Mouse (Mus musculus) stomach, postnatal 0 days (tissue): ENCODE data around the gene Ing4. TPM values are rescaled to one million over a fixed set of nuclear protein-coding genes. Genes with fewer than 3 reads are reported as not detected.

Experiments
- ATAC-seq: fragments of 200-750 bp; cut with Nextera tagmentation; 2 replicates; pipeline ENCODE4 v1.8.0; 2017; ENCODE audit not compliant: low FRiP score, low TSS enrichment
- DNase-seq: peaks from one replicate; pipeline ENCODE4 v3.0.0-alpha.2; 2016; ENCODE audit warnings: low spot score
- H3K27ac ChIP-seq: fragments of 300-500 bp; sonication (generic); replicated peaks from 2 replicates; pipeline ENCODE4 v1.5.1; 2014; ENCODE audit warnings: mild to moderate bottlenecking, control low read depth
- H3K27me3 ChIP-seq: fragments of 300-500 bp; sonication (generic); 2 replicates; pipeline ENCODE4 v1.6.1; 2014; ENCODE audit warnings: low read length; ENCODE audit not compliant: control insufficient read depth, insufficient read depth
- H3K36me3 ChIP-seq: fragments of 300-500 bp; sonication (generic); 2 replicates; pipeline ENCODE4 v1.6.1; 2014; ENCODE audit warnings: low read length, mixed read lengths; ENCODE audit not compliant: control insufficient read depth, insufficient read depth
- H3K4me1 ChIP-seq: fragments of 300-500 bp; sonication (generic); replicated peaks from 2 replicates; pipeline ENCODE4 v1.6.1; 2014; ENCODE audit warnings: antibody characterized with exemption; ENCODE audit not compliant: control insufficient read depth, insufficient read depth
- H3K4me2 ChIP-seq: fragments of 300-500 bp; sonication (generic); replicated peaks from 2 replicates; pipeline ENCODE4 v1.6.1; 2014; ENCODE audit warnings: low read depth, mild to moderate bottlenecking, control low read depth, moderate library complexity
- H3K4me3 ChIP-seq: fragments of 300-500 bp; sonication (generic); 2 replicates; pipeline ENCODE4 v1.5.1; 2014; ENCODE audit warnings: low read depth, low read length, control low read depth
- H3K9ac ChIP-seq: fragments of 300-500 bp; sonication (generic); 2 replicates; pipeline ENCODE4 v1.6.1; 2014; ENCODE audit warnings: mild to moderate bottlenecking, low read length, control low read depth, mixed read lengths
- H3K9me3 ChIP-seq: fragments of 300-500 bp; sonication (generic); 2 replicates; pipeline ENCODE4 v1.6.1; 2016; ENCODE audit warnings: low read length; ENCODE audit not compliant: control insufficient read depth
- CTCF ChIP-seq: IDR thresholded peaks from 2 replicates; pipeline ENCODE4 v1.5.1; 2016; ENCODE audit warnings: antibody characterized with exemption, low read depth, mild to moderate bottlenecking, moderate library complexity
- EP300 ChIP-seq: optimal IDR thresholded peaks from 2 replicates; pipeline ENCODE3; 2016; ENCODE audit warnings: antibody characterized with exemption
- WGBS: fragments of 180-500 bp; shearing (Covaris S2); extraction: QIAGEN DNeasy Blood & Tissue Kit; methylation state at CpG from one replicate; pipeline ENCODE4 v1.1.7; 2014; 5-methylcytosine and 5-hydroxymethylcytosine counted together
- polyA plus RNA-seq: library from polyadenylated mRNA; unstranded; fragments of >200 nt; fragmentation: Nextera tagmentation; extraction: Ambion mirVana; gene quantifications from 2 replicates; pipeline ENCODE4 v1.2.1, GENCODE M21; 2015

The Ing4 gene
- 72.5 and 77.4 TPM in 2 replicates for polyA plus RNA-seq

- Histone ChIP-seq H3K4me1 (no peaks in the 10 kb centered on the region), H3K36me3 (peaks cover 17% of the 10 kb centered on the region), H3K9ac (peak within 1 kb of the TSS; percentile 80), H3K27me3 (no peaks in the 10 kb centered on the region), H3K4me2 (peak within 1 kb of the TSS; percentile 63), H3K27ac (peak within 1 kb of the TSS; percentile 77), H3K4me3 (peak within 1 kb of the TSS; percentile 69), H3K9me3 (no peaks in the 10 kb centered on the region)
- ATAC-seq, result peak; percentile 92
- 1% methylated on average over 26 of the region's 26 CpGs for WGBS
- TF ChIP-seq EP300, result no peak
- TF ChIP-seq CTCF, result no peak
- DNase-seq, result peak; percentile 89
Measured at GRCm38 (mm10) chr6:125039533-125040153, at the start of gene Ing4. TSS of gene Ing4 (plus strand) at chr6:125039760.

DNA sequence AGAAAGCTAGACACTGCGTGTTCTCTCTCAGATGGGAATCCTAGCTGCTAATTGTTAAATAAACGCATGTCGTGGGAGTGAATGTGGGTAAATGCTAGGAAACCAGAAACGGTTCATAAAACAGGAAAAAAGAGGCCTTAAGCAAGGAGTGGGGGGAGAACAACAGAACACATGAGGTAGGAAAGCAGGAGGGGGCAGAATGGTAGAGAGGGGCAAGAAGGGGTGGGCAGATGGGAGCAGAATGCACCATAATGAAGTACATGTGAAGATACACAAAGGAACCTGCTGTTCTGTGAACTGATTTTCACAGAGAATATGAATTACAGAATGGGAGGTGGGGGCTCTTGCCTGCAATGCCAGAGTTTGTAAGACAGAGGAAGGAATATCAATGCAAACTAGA is 47.3 kb upstream of the Ing4 start:
- ATAC-seq (no peak), DNase-seq (no peak)
- Histone ChIP-seq H3K9ac (no peak overlapping the region), H3K4me1 (peaks cover 2% of the 10 kb centered on the region; the same call in 1 of the 2 replicates), H3K27ac (no peak overlapping the region), H3K4me3 (no peak overlapping the region), H3K4me2 (no peak overlapping the region), H3K27me3 (peaks cover 6% of the 10 kb centered on the region; the same call in 1 of the 2 replicates), H3K36me3 (no peaks in the 10 kb centered on the region), H3K9me3 (no peaks in the 10 kb centered on the region)
- WGBS, result 65% methylated on average over 4 of the region's 4 CpGs
- no peak for TF ChIP-seq CTCF
- no peak for TF ChIP-seq EP300

- Histone ChIP-seq H3K4me2 (no peak overlapping the region), H3K9me3 (no peaks in the 10 kb centered on the region)
Measured at GRCm38 (mm10) chr6:124993365-124993764, 46.2 kb upstream of the Ing4 start.

DNA sequence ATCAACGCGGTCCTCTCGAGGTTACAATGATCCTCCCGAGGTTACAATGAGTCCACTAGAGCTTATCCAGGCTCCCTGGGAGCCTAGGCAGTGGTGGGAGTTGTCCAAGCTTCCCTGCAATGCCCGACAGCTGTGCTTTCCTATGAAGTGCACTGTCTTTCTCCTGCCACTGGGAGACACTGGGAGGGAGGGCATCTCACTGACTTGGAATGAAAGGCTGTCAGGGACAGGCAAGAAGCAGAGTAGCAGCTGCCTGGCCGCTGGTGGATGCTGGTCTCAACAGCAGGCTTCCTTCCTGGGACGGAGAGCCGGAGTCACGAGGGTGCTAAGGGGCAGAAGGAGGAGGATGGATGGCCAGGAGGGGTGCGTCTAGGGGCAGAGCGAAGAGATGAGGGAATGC is 45.7 kb upstream of the Ing4 start:
- ATAC-seq (peak; percentile 24; the same call in 1 of the 2 replicates), DNase-seq (no peak)
- H3K4me1 ChIP-seq, result peaks cover 2% of the 10 kb centered on the region; the same call in 1 of the 2 replicates
- no peaks in the 10 kb centered on the region for H3K36me3 ChIP-seq
- peaks cover 7% of the 10 kb centered on the region; the same call in 1 of the 2 replicates for H3K27me3 ChIP-seq
- TF ChIP-seq EP300 (no peak), CTCF (peak; percentile 46)
- H3K27ac ChIP-seq, result no peak overlapping the region
- no peak overlapping the region for H3K4me2 ChIP-seq
- H3K9ac ChIP-seq, result peak overlapping the region; percentile 23; the same call in 1 of the 2 replicates
- WGBS, result 10% methylated on average over 11 of the region's 11 CpGs
- H3K4me3 ChIP-seq, result no peak overlapping the region
- H3K9me3 ChIP-seq, result no peaks in the 10 kb centered on the region

More at GRCm38 (mm10) chr6:124993365-124993764, 46.2 kb upstream of the Ing4 start:
- peaks cover 2% of the 10 kb centered on the region; the same call in 1 of the 2 replicates for H3K4me1 ChIP-seq
- ATAC-seq (peak; percentile 56), DNase-seq (peak; percentile 38)
- H3K27ac ChIP-seq, result no peak overlapping the region
- no peak overlapping the region for H3K4me3 ChIP-seq
- TF ChIP-seq CTCF (no peak), EP300 (no peak)
- H3K36me3 ChIP-seq, result no peaks in the 10 kb centered on the region
- 54% methylated on average over 9 of the region's 9 CpGs for WGBS
- peaks cover 7% of the 10 kb centered on the region; the same call in 1 of the 2 replicates for H3K27me3 ChIP-seq
- no peak overlapping the region for H3K9ac ChIP-seq

DNA sequence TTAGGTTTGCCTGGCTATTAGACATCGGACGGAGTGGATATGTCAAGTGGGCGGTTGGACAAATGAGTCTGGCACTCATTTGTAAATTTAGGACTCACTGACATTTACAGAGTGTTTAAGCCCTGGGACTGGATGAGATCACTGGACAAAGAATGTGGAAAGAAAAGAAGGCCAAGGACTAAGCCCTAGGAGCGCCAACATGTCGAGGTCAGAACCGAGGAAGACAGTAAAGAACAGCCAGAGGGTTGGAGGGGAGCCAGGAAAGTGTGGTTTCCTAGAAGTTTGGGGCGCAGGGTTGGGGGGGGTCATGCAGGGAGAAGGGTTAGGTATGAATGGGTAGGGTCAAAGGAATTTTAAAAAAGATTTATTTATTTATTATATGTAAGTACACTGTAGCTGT is 44.3 kb upstream of the Ing4 start:
- H3K27me3 ChIP-seq, result peaks cover 7% of the 10 kb centered on the region; the same call in 1 of the 2 replicates
- 53% methylated on average over 7 of the region's 7 CpGs for WGBS

DNA sequence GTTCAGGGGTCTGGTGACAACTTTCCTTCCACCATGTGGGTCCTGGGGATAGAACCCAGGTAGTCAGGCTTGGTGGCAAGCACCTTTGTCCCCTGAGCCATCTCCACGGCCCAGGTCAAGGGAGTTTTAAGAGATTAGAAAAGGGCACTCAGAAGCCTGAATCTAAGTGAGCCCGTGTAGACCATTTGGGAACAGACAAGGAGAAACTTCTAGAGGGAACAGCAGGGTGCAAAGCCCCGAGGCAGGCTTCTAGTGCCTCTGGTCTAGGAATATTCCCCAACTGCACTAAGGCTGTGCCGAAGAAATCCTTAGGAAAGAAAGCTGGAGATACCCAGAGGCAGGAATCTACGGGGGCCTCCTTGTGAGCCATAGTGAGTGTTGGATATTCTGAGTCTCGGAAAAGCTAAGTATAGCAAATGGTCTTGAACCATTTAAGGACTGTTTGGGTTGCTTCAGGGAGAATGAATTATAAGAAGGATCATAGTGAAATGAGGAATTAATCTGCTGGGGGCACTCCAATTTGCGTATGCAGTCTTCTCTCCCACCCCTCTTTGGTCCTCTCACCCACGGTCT is 43.6 kb upstream of the Ing4 start:
- H3K4me1 ChIP-seq, result peaks cover 2% of the 10 kb centered on the region; the same call in 1 of the 2 replicates
- DNase-seq (no peak), ATAC-seq (no peak)
- 44% methylated on average over 8 of the region's 8 CpGs for WGBS
- TF ChIP-seq EP300 (no peak), CTCF (no peak)
- H3K9me3 ChIP-seq, result no peaks in the 10 kb centered on the region
- no peaks in the 10 kb centered on the region for H3K36me3 ChIP-seq
- H3K4me3 ChIP-seq, result no peak overlapping the region
- peaks cover 7% of the 10 kb centered on the region; the same call in 1 of the 2 replicates for H3K27me3 ChIP-seq
- peak overlapping the region; percentile 97 for H3K4me2 ChIP-seq
- H3K9ac ChIP-seq, result no peak overlapping the region
- H3K27ac ChIP-seq, result no peak overlapping the region

More for the DNA sequence above, 44.3 kb upstream of the Ing4 start:
- no peak for TF ChIP-seq EP300
- TF ChIP-seq CTCF, result no peak
- H3K9ac ChIP-seq, result no peak overlapping the region
- no peak for DNase-seq
- no peak for ATAC-seq
- H3K4me1 ChIP-seq, result peaks cover 2% of the 10 kb centered on the region; the same call in 1 of the 2 replicates
- no peak overlapping the region for H3K27ac ChIP-seq
- no peak overlapping the region for H3K4me2 ChIP-seq
- no peaks in the 10 kb centered on the region for H3K36me3 ChIP-seq
- H3K9me3 ChIP-seq, result no peaks in the 10 kb centered on the region
- no peak overlapping the region for H3K4me3 ChIP-seq
